Mouse (Mus musculus) 3134 (cell line): Measurements from ENCODE around the gene Eef1akmt2.

Experiments
- DNase-seq: peaks from one replicate; pipeline ENCODE4 v3.0.0-alpha.2; 2011; ENCODE audit warnings: low spot score; ENCODE audit not compliant: insufficient read length; ENCODE audit errors: extremely low read depth

The Eef1akmt2 gene

GRCm38 (mm10) chr7:132852173-132852844 lies at the start of gene Eef1akmt2:
Gene Eef1akmt2 (minus strand): TSS chr7:132852673.
- DNase-seq = peak; percentile 87

DNA sequence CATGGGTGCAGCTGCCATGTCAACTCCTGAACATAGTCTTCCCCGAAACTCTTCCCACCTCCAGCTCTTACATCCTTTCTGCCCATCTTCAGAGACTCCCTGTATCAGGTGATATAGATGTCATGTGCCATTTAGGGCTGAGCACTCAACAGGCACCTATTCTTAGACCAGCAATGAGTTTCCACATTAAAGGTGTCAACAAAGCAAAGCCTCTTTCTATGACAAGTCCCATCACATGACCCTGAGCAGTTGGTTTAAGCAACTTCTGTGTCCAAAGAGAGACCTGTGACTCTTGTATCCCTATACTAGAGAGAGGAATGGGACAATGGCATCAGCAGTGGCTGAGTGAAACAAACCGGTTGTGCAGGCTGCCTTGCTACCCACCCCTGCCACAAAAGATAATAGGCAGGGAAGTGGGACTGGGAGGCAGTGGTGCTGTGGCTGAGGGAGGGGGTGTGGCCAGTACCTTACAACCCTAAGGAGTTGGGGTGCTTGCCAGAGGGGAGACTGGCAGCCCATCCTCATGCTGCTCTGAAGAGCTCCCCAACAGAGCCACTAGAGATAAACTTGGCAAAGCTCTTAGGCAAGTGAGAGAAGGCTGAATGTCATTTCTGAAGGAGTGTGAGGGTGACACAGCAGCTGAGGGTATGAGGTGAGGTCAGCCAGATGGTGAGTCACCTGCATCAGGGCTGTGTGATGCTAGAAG lies 48.5 kb upstream of the Eef1akmt2 start:
- DNase-seq = no peak

GRCm38 (mm10) chr7:132898234-132898633 lies 45.8 kb upstream of the Eef1akmt2 start:
- DNase-seq = no peak

GRCm38 (mm10) chr7:132897258-132897657 lies 44.8 kb upstream of the Eef1akmt2 start:
- no peak for DNase-seq

DNA sequence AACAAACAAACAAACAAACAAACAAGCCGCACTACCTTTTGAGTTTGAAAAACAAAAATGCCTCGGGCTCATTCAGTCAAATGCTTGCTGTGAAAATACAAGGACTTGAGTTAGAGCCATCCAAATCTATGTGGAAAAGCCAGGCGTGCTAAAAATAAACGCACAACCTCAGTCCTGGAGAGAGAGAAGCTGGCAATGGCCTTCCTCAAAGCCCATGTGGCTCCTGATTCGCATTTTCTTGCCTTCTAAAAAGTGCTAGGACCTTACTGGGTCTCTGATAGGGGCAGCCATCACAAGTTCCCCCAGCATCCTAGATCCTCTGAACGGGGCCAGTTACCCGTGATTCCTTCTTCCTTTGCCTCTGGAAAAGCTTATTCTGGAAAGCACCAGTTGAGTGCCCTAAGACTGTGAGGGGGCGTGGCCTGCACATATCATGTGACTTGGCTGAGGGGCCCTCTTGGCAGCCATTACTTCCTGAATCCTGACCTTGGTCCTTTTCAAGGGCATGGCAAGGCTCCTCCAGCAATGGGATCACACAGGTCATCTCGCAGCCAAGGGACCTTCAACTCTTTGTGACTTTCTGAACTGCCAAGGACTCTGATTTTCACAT lies 43.8 kb upstream of the Eef1akmt2 start:
- no peak for DNase-seq

GRCm38 (mm10) chr7:132894841-132895555 lies 42.5 kb upstream of the Eef1akmt2 start:
- DNase-seq = peak; percentile 75

DNA sequence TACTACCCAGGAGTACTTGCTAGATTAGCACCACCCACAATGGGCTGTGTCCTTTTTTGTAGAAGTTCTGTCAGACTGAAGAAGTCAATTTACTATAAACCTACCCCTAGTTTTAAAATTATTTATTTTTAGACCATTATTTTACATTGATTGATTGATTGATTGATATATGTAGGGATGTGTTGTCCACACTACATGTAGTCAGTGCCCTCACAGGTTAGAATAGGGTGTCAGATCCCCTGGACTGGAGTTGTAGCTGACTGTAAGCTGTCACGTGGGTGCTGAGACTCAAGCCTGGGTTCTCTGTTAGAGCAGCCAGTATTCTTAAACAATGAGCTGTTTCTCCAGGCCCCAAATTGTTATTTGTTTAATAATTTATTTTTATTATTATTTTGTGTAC lies 40.9 kb upstream of the Eef1akmt2 start:
- DNase-seq = no peak

DNA sequence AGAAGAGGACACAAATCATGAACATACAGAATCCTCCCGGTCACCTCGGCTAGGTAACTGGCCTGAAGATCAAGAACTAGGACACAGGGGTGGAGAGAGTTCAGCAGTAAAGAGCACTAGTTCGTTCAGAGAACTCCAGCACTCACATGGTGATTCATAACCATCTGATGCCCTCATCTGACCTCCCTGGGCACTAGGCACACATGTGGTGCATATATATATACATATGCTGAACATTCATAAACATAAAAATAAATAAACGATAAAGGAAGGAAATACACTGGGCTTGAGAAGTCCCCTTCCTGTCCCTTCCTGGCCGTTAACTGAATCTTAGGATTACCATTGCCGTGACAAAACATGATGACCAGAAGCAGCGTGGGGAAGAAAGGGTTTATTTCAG lies 40.3 kb upstream of the Eef1akmt2 start:
- no peak for DNase-seq

GRCm38 (mm10) chr7:132892311-132892661 lies 39.8 kb upstream of the Eef1akmt2 start:
- no peak for DNase-seq

GRCm38 (mm10) chr7:132891561-132892310 lies 39.3 kb upstream of the Eef1akmt2 start:
- no peak for DNase-seq

DNA sequence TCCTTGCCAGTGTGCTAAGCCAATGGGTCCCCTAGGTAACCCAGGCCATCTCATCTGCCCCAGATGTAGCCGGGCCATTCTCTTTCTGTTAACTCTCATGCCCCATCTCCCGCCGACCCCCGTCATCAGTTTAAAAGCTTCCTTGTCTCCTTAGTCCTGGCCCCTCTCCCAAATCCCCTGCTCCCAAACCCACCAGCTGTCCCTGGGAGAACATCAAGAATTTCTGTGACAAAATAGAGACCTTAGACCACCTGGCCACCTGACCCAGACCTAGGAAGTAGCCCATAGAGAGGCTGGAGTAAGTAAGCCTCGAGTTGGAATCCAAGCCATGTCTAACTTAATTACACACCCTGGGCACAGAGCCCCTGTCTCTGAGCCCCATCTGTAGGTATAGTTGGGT lies 37.7 kb upstream of the Eef1akmt2 start:
- no peak for DNase-seq

- DNase-seq = no peak
Observed at GRCm38 (mm10) chr7:132889691-132890090, 37.2 kb upstream of the Eef1akmt2 start.

GRCm38 (mm10) chr7:132888518-132889249 lies 36.2 kb upstream of the Eef1akmt2 start:
- DNase-seq = no peak

GRCm38 (mm10) chr7:132888052-132888451 lies 35.6 kb upstream of the Eef1akmt2 start:
- no peak for DNase-seq

DNA sequence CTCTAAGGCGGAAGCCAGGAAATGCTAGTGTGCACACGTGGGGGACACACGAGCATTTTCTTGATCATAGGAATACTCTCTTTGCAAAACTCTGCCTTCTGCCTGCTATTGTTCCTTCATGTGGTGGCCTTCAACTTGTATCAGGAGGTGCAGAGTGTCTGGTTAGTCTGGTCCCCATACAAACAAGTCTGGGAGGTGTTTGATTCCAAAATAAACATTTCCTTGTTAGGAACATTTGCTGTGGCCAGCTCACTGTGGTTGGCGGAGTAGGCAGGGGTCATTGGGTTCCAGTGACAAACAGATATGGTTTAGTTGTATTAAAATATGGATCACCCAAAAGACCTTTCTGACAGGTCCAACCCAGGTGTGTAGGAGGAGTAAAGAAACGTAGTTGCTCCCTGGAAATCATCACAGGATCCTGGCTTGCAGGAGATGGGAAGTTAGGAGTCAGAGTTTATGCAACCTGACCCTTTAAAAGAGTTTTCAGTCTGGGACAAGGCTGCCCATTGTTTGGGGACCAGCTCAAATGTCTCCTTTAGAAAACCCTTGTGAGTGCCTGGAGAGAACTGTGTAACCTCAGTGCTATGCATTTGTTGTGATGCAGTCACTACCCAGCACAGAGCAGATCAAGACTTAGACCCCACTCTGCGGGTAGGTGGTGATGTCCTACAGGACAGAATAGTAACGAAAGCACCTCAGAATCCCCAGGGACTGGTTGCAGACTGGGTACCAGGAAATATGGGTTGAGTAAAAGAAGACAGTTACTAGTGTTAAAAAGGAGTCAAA lies 34.7 kb upstream of the Eef1akmt2 start:
- no peak for DNase-seq

- DNase-seq = no peak
Observed at GRCm38 (mm10) chr7:132884031-132884430, 31.6 kb upstream of the Eef1akmt2 start.

GRCm38 (mm10) chr7:132882343-132882742 lies 29.9 kb upstream of the Eef1akmt2 start:
- no peak for DNase-seq

GRCm38 (mm10) chr7:132880276-132880675 lies 27.8 kb upstream of the Eef1akmt2 start:
- DNase-seq = no peak

GRCm38 (mm10) chr7:132875391-132876086 lies 23.1 kb upstream of the Eef1akmt2 start:
- DNase-seq = no peak
